Mouse (Mus musculus): ENCODE measurements around the gene Lmntd2.

The Lmntd2 gene

DNA sequence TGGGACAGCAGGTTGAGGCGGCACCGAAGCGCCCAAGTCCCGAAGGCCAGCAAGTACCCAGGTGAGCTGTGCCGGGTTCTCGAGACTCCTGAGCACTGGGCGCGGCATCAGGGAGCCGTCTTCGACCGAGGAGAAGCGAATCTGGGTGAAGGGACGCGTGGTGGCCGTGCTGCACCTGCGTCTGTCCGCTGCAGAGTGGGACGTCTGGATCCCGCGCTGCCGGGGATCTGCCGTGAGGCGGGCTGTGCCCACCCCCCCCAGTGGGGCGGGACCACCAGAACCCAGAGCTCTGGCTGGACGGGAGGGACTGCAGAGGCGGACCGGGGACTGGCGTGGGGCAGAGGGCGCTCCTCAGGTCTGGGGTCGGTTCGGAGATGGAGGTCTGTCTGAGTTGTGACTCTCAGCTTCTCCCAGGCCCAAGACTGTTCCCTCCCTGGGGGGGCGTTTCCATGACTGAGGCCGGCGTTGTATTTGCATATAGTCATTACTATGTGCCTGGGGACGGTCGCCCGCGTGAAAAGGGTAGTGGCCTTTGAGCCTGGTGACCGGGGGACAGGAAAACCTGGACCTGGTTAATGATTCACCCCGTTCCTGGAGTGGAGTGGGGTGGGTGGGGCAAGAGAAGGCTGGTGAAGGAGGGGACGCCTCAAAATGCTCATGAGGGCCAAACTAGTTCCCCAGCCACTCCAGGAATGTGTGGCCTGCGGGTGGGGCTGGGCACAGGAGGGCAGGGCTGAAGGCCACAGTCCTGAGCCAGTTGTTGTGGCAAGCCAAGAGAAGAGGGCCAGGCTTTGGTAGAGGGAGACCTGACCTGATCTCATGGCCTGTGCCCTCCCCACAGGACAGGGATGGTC, 2.2 kb upstream of the Lmntd2 start:
- no peak for DNase-seq (ENCODE audit: low spot score in 2 of 2)

DNA sequence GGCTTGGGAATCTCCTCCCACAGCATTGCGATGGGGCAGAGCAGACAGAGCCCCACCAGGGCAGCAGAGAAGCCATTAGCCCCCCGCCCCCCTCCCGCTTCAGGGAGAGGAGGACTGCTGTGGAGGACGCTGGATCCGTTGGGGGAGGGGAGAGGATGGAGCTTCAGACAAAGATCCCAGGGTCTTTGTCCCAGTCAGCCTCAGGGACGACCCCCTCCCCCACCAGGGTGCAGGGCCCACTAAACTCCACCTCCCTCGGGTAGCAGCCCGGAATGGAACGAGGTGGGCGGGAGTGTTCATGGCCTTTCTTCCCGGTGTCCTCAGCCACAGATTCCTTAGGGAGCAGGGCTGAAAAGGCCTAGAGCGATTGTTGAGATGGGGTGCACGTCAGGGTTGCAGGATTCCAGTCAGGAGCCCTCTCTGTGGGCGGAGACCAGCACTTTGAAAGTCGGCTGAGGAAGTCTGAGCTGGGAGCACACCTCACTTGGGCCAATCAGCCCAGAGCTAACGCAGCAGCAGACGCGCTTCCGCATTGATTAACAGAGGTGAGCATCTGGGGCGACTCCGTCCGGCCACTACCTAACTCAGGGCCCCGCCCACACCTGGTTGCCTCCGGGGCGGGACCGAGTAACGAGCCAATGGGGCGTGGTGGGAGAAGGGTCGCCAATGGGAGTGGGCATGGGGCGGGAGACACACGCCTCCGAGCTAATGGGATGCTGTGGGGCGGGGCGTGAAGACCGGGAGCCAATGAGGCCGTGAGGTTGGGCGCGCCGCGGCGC, 1.4 kb upstream of the Lmntd2 start, which contains the start of gene Rassf7:
Rassf7 (plus strand) TSS at position 760 of the 779 bp plus-strand sequence.
- DNase-seq (ENCODE audit: low spot score in 2 of 2), result peak; percentile 62 to 71

GRCm38 (mm10) chr7:141214310-141214709, 430 bp upstream of the Lmntd2 start:
- no peak for DNase-seq (ENCODE audit: low spot score in 2 of 2)

- DNase-seq (ENCODE audit: low spot score in 2 of 2), result no peak
Observed at GRCm38 (mm10) chr7:141213133-141213532, 747 bp downstream of the Lmntd2 start.

GRCm38 (mm10) chr7:141210606-141211131, 3.2 kb downstream of the Lmntd2 start:
- no peak for DNase-seq (ENCODE audit: low spot score in 2 of 2)

DNA sequence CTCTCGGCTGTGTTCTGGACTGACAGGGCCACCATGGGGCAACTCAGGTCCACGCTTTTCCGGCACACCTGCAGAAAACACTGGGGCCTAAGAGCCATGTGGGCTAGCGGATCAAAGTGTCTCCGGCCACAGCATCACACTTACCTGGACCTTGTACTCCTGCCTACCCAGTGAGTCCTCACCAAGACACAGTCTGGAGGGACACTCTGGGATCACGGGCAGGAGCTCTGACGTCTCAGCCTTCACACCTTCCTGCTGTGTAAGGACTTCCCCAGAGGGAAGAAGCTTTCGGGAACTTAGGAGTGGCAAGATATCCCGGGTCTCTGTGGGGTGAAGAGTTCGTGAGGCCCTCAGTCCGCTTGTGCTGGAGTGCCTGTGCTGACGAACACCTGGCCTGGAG, 3.7 kb downstream of the Lmntd2 start:
- no peak for DNase-seq (ENCODE audit: low spot score in 2 of 2)

DNA sequence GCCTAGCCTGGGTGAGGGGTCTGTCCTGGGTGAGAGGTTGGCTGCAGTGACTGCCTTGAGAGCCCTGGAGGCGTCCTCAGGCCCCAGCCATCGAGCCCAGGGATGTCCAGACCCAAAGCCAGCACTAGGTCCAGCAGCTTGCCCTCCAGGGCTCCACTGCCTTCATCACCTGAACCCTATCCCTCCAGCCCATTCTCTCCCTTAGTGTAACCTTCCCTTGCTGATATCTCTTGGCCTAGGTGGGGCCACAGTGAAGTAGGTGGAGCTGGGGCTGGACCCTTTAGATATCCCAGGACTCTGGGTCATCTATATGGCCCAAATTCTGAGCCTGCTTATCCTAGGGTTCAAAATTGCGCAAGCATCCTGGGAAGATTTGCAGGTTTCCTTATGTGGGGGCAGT, 4.4 kb downstream of the Lmntd2 start:
- DNase-seq (ENCODE audit: low spot score in 2 of 2), result no peak

GRCm38 (mm10) chr7:141206182-141206937, 7.5 kb downstream of the Lmntd2 start:
- DNase-seq (ENCODE audit: low spot score in 2 of 2), result no peak

DNA sequence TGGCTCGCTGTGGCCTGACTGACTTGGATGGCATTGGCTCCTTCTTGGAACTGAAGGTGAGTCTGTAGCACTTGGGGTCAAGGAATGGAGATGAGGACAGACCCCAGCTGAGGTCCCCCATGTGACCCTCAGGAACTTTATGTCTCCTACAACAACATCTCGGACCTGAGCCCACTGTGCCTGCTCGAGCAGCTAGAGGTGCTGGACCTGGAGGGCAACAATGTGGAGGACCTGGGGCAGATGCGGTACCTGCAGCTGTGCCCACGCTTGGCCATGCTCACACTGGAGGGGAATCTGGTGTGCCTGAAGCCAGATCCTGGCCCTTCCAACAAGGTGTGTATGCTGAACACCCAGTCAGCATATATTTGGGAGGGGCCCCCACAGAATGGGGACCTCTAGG, 8.4 kb downstream of the Lmntd2 start:
- no peak for DNase-seq (ENCODE audit: low spot score in 2 of 2)

DNA sequence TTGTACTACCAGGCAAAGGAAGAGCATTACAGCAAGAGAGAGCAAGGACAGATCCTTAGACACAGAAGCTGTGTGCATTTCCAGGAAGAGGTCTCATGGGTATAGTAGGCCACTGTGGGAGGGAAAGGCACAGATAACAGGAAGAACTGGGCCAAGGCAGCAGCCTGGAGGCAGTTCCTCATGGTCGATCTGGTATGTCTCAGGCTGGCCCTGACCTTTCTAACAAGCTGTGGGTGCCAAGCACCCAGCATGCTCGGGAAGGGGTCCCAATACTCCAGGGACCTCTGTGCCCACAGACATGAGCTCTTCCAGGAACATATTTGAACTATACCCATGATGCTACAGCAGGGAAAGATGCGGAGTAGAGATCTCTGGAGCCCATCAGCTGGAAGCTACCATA, 9.3 kb downstream of the Lmntd2 start:
- no peak for DNase-seq (ENCODE audit: low spot score in 2 of 2)

- no peak for DNase-seq (ENCODE audit: low spot score in 2 of 2)
Observed at GRCm38 (mm10) chr7:141198121-141198520, 15.8 kb downstream of the Lmntd2 start.

GRCm38 (mm10) chr7:141196619-141197282, 17.1 kb downstream of the Lmntd2 start:
- DNase-seq (ENCODE audit: low spot score in 2 of 2), result no peak

GRCm38 (mm10) chr7:141195754-141196153, 18.1 kb downstream of the Lmntd2 start:
- DNase-seq (ENCODE audit: low spot score in 2 of 2), result no peak

- peak; percentile 83 to 84 for DNase-seq (ENCODE audit: low spot score in 2 of 2)
Observed at GRCm38 (mm10) chr7:141194830-141195229, 19.1 kb downstream of the Lmntd2 start.

DNA sequence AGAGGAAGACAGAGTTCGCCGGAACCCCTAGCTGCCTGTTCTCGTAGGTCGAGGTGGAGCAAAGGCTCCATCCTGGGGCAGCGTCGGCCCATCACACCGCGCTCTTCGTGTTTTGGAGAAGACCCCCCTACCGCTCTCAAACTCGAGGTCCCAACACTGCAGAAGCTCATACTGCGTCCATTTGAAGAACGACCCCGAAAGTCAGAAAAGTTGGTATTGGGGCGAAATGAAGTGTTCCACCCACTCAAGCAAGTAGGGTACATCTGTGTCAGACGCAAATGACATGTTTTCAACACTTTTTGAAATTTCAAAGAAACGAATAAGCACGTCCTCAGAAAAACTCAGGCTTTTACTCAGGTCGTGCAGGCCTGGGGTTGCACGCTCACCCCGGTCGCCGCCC, 19.5 kb downstream of the Lmntd2 start:
- no peak for DNase-seq (ENCODE audit: low spot score in 2 of 2)

DNA sequence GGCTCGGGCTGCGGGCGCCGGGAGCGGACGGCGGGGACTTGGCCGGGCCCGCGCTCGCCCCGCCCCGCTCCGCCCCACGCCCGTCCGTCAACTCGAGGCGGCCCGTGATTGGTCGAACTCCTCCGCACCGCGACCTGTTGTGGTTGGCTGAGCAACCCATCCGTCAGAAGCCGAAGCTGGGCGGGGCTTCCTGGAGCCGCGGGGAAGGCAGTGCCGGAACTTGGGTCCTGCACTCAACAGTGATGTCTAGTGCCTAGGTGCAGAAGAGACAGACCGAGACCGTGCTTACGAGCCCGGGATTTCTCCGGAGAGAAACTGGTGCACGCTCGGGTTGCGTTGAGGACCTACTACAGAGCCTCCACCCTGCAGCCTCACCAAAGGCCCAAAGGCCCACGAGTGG, 19.9 kb downstream of the Lmntd2 start, which contains the start of the genes Hras and Lrrc56:
Hras (minus strand) TSS at position 58 of the 400 bp plus-strand sequence.
Lrrc56 (plus strand) TSS at position 210 of the 400 bp plus-strand sequence.
- DNase-seq (ENCODE audit: low spot score in 2 of 2), result peak; percentile 92 to 98

- DNase-seq (ENCODE audit: low spot score in 2 of 2), result peak in 1 of 2 experiments; percentile 39
Observed at GRCm38 (mm10) chr7:141193348-141193856, 20.5 kb downstream of the Lmntd2 start.

DNA sequence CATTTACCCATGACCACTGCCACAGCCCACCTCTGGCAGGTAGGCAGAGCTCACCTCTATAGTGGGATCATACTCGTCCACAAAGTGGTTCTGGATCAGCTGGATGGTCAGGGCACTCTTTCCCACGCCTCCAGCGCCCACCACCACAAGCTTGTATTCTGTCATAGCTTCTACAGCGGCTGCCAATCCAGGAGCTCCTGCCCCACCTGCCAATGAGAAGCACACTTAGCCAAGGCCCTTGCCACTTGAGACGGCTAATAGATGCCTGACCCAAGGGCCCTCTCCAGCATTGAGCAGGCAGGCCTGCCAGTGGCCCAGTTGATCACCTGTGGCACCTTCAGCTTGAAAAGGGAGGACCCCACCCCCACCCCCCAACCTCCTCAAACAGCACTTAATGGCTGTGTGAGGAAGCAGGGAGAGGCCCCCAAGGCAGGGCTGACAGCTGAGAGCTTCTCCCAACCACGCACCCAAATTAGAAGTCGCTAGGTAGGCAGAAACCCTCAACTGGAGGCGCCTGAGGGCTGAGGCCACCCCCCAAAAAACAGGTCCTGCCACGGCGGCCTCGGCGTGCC, 21.0 kb downstream of the Lmntd2 start:
- no peak for DNase-seq (ENCODE audit: low spot score in 2 of 2)

DNA sequence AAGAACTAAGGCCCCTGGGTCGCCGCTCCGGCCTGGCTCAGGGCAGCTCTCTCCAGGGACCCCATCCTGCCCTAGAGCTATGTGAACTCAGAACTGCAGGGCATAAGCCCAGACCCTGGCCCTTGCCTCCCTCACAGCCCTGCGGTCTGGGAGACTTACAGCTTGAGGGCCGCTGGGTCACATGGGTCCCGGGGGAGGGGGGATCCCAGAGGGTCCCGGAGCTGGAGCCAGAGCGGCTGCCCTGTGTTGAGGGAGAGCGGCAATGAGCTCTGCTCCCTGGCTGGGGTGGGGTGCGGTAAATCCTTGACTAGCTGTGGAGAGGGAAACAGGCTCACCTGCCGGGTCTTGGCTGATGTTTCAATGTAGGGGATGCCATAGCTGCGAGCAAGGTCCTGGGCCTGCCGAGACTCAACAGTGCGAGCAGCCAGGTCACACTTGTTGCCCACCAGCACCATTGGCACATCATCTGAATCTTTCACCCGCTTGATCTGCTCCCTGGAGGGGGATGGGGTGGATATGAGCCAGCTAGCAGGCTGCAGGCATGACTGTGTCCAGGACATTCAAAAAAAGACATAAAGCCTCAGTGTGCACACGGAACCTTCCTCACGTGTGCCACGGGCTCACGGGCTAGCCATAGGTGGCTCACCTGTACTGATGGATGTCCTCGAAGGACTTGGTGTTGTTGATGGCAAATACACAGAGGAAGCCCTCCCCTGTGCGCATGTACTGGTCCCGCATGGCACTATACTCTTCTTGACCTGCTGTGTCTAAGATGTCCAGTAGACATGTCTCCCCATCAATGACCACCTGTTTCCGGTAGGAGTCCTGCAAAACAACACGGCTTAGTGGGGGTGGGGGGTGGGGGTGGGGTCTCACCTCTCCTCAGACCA, 21.8 kb downstream of the Lmntd2 start:
- no peak for DNase-seq (ENCODE audit: low spot score in 2 of 2)

All from frontal cortex, postnatal 14 days (tissue).